Mouse (Mus musculus) lung, postnatal 25 days (tissue): ENCODE results near the gene Rab11fip3.
"Not testable (repeated sequence)": the region's sequence is repeated elsewhere in the genome, so short reads cannot be mapped to it uniquely, and the experiment has no call there.

Source experiments
- DNase-seq: peaks from one replicate; pipeline ENCODE4 v3.0.0; 2022; ENCODE audit warnings: low spot score

Rab11fip3 gene

GRCm38 (mm10) chr17:26068831-26069739 is at the start of gene Rab11fip3:
TSS of gene Rab11fip3 (minus strand) at chr17:26069555.
- peak; percentile 81 for DNase-seq

- no peak for DNase-seq
Observed at GRCm38 (mm10) chr17:26116503-26117258, 47.3 kb upstream of the Rab11fip3 start.

GRCm38 (mm10) chr17:26115956-26116487 is 46.7 kb upstream of the Rab11fip3 start:
- DNase-seq, result no peak

GRCm38 (mm10) chr17:26115205-26115898 is 46.0 kb upstream of the Rab11fip3 start:
- DNase-seq, result peak; percentile 73

GRCm38 (mm10) chr17:26114461-26114860 is 45.1 kb upstream of the Rab11fip3 start:
- not testable (repeated sequence) for DNase-seq

- DNase-seq, result no peak
Observed at GRCm38 (mm10) chr17:26114061-26114460, 44.7 kb upstream of the Rab11fip3 start.

GRCm38 (mm10) chr17:26113181-26113948 is 44.0 kb upstream of the Rab11fip3 start, which contains the start of gene Tmem8:
TSS of gene Tmem8 (plus strand) at chr17:26113299.
- DNase-seq, result peak; percentile 75

GRCm38 (mm10) chr17:26112751-26113150 is 43.4 kb upstream of the Rab11fip3 start:
- DNase-seq, result no peak

- DNase-seq, result no peak
Observed at GRCm38 (mm10) chr17:26111722-26112121, 42.4 kb upstream of the Rab11fip3 start.

- DNase-seq, result no peak
Observed at GRCm38 (mm10) chr17:26111024-26111423, 41.7 kb upstream of the Rab11fip3 start.

- DNase-seq, result no peak
Observed at GRCm38 (mm10) chr17:26110156-26110555, 40.8 kb upstream of the Rab11fip3 start.

- DNase-seq, result no peak
Observed at GRCm38 (mm10) chr17:26105619-26106018, 36.3 kb upstream of the Rab11fip3 start.

GRCm38 (mm10) chr17:26101478-26101877 is 32.1 kb upstream of the Rab11fip3 start:
- no peak for DNase-seq

GRCm38 (mm10) chr17:26100166-26100565 is 30.8 kb upstream of the Rab11fip3 start:
- no peak for DNase-seq

GRCm38 (mm10) chr17:26099316-26099715 is 30.0 kb upstream of the Rab11fip3 start:
- DNase-seq, result not testable (repeated sequence)

GRCm38 (mm10) chr17:26098461-26098860 is 29.1 kb upstream of the Rab11fip3 start:
- no peak for DNase-seq

- DNase-seq, result no peak
Observed at GRCm38 (mm10) chr17:26095121-26095740, 25.9 kb upstream of the Rab11fip3 start, which contains the start of gene Nme4. TSS of gene Nme4 (minus strand) at chr17:26095602.

- DNase-seq, result no peak
Observed at GRCm38 (mm10) chr17:26094531-26095110, 25.3 kb upstream of the Rab11fip3 start.

- DNase-seq, result peak; percentile 91
Observed at GRCm38 (mm10) chr17:26089905-26090632, 20.7 kb upstream of the Rab11fip3 start, which contains the start of gene Decr2. TSS of gene Decr2 (minus strand) at chr17:26090337.
